Mouse (Mus musculus): ENCODE measurements around the gene Nlk. TPM values are rescaled to one million over a fixed set of nuclear protein-coding genes. Genes with fewer than 3 reads are reported as not detected.

Nlk gene
- polyA plus RNA-seq, 1 experiment = 25.6 TPM

DNA sequence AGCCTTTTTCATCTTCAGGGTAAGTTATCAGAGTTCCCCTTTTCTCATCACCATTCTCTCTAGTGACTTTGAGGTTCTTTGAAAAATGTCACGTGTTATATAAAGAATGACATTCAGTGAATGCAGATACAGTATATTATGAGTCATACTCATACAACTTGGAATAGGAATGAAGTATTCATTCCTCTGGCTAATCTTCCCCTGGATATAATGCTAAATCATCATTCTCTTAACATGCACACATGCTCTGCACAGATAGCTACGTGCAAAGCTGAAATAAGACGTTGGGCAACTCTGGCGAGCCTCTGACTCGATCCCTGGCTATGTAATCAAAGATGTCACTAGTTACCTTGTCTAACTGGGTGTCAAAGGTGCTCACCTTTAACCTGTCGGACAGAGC is 125.3 kb downstream of the Nlk start:
- TF ChIP-seq CTCF (IDR thresholded peaks at IDR 0.05; ENCODE audit: borderline replicate concordance, insufficient read depth, low read depth, low read length) (no peak), POLR2A (IDR thresholded peaks at IDR 0.05; ENCODE audit: borderline replicate concordance, insufficient read depth, low read length) (no peak)
- no peak for DNase-seq
- Histone ChIP-seq H3K4me1 (ENCODE audit: control insufficient read depth, insufficient read depth, low read length) (no peaks in the 10 kb centered on the region), H3K27ac (ENCODE audit: insufficient read depth, low read length) (no peak overlapping the region), H3K4me3 (replicated peaks; ENCODE audit: insufficient read depth, low read depth, low read length) (no peak overlapping the region), H3K27me3 (ENCODE audit: control insufficient read depth, insufficient read depth, low read length) (no peaks in the 10 kb centered on the region)
- 95% methylated on average over 6 of the region's 6 CpGs for WGBS

DNA sequence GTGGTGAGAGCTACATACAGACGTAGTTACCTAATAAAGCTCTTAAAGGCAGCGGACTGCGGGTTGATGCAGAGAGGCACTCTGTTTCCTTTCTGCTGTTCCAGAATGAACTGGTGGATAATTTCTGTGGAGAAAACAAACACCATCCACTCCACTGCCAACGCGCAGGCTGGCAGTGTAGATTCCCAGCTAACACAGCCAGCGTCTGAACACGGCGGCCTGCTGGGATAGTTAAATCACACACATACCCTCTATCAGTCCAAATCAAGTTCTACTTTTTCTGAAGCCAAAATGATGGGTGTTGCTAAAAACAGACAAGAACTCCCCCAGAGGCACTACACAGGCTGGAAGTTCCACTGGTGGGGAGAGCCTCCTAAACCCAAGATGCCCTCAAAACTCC is 125.7 kb downstream of the Nlk start:
- no peak for DNase-seq
- 90% methylated on average over 8 of the region's 8 CpGs for WGBS
- Histone ChIP-seq H3K4me1 (ENCODE audit: control insufficient read depth, insufficient read depth, low read length) (no peaks in the 10 kb centered on the region), H3K4me3 (replicated peaks; ENCODE audit: insufficient read depth, low read depth, low read length) (no peak overlapping the region), H3K27ac (ENCODE audit: insufficient read depth, low read length) (no peak overlapping the region), H3K27me3 (ENCODE audit: control insufficient read depth, insufficient read depth, low read length) (no peaks in the 10 kb centered on the region)
- TF ChIP-seq CTCF (IDR thresholded peaks at IDR 0.05; ENCODE audit: borderline replicate concordance, insufficient read depth, low read depth, low read length) = no peak
- TF ChIP-seq POLR2A (IDR thresholded peaks at IDR 0.05; ENCODE audit: borderline replicate concordance, insufficient read depth, low read length) = no peak

DNA sequence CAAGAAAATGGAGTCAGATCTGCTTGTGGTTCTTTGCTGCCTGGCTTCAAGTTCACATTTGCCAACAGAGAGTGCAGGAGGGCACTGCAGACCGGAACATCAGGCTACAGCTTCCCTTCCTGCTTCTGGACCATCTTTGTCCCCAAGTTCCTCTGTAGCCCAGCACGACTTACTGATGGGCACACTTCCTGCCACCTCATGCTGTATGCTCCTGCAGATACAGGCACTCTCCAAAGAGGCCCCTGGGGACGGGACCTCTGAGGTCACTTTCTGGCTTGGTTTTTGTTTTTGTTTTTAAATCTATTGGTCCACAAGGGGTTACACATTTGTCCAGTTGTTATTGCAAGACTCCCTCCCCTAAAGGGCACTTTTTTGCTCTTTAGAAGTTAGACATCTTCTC is 127.4 kb downstream of the Nlk start:
- Histone ChIP-seq H3K27me3 (ENCODE audit: control insufficient read depth, insufficient read depth, low read length) (no peaks in the 10 kb centered on the region), H3K27ac (ENCODE audit: insufficient read depth, low read length) (no peak overlapping the region), H3K4me3 (replicated peaks; ENCODE audit: insufficient read depth, low read depth, low read length) (no peak overlapping the region), H3K4me1 (ENCODE audit: control insufficient read depth, insufficient read depth, low read length) (no peaks in the 10 kb centered on the region)
- 74% methylated on average over 3 of the region's 3 CpGs for WGBS
- TF ChIP-seq CTCF (IDR thresholded peaks at IDR 0.05; ENCODE audit: borderline replicate concordance, insufficient read depth, low read depth, low read length) (no peak), POLR2A (IDR thresholded peaks at IDR 0.05; ENCODE audit: borderline replicate concordance, insufficient read depth, low read length) (no peak)
- no peak for DNase-seq

- Histone ChIP-seq H3K27ac (ENCODE audit: insufficient read depth, low read length) (no peak overlapping the region), H3K4me3 (replicated peaks; ENCODE audit: insufficient read depth, low read depth, low read length) (no peak overlapping the region), H3K4me1 (ENCODE audit: control insufficient read depth, insufficient read depth, low read length) (no peaks in the 10 kb centered on the region), H3K27me3 (ENCODE audit: control insufficient read depth, insufficient read depth, low read length) (no peaks in the 10 kb centered on the region)
- 76% methylated on average over 10 of the region's 10 CpGs for WGBS
- no peak for DNase-seq
- TF ChIP-seq CTCF (IDR thresholded peaks at IDR 0.05; ENCODE audit: borderline replicate concordance, insufficient read depth, low read depth, low read length) (no peak), POLR2A (IDR thresholded peaks at IDR 0.05; ENCODE audit: borderline replicate concordance, insufficient read depth, low read length) (no peak)
Measured at GRCm38 (mm10) chr11:78568827-78569226, 128.3 kb downstream of the Nlk start.

GRCm38 (mm10) chr11:78567614-78568013 is 129.6 kb downstream of the Nlk start:
- no peak for DNase-seq
- no peaks in the 10 kb centered on the region for H3K27me3 ChIP-seq (ENCODE audit: control insufficient read depth, insufficient read depth, low read length)
- H3K4me3 ChIP-seq (replicated peaks; ENCODE audit: insufficient read depth, low read depth, low read length) = no peak overlapping the region
- H3K4me1 ChIP-seq (ENCODE audit: control insufficient read depth, insufficient read depth, low read length) = no peaks in the 10 kb centered on the region
- no peak overlapping the region for H3K27ac ChIP-seq (ENCODE audit: insufficient read depth, low read length)
- 82% methylated on average over 6 of the region's 6 CpGs for WGBS
- TF ChIP-seq POLR2A (IDR thresholded peaks at IDR 0.05; ENCODE audit: borderline replicate concordance, insufficient read depth, low read length) = no peak
- no peak for TF ChIP-seq CTCF (IDR thresholded peaks at IDR 0.05; ENCODE audit: borderline replicate concordance, insufficient read depth, low read depth, low read length)

DNA sequence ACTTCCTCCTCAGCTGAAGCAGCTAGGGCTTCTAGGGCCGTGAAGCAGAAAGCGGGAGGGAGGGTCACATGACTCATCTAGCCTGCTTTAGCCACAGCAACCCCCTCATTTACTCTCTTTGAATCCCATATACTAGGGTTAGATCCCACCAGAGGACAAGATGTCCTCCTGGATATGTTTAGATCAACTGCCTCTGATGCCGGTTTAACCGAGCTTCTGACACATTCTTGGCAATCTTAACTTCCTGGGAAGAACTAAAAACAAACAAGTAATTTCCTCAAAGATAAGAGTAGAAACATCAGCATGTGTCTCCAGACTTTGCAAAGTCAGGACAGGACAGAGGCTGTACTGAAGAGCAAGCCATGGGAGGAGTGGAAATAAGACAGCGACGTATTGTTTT is 130.4 kb downstream of the Nlk start:
- no peak overlapping the region for H3K27ac ChIP-seq (ENCODE audit: insufficient read depth, low read length)

DNA sequence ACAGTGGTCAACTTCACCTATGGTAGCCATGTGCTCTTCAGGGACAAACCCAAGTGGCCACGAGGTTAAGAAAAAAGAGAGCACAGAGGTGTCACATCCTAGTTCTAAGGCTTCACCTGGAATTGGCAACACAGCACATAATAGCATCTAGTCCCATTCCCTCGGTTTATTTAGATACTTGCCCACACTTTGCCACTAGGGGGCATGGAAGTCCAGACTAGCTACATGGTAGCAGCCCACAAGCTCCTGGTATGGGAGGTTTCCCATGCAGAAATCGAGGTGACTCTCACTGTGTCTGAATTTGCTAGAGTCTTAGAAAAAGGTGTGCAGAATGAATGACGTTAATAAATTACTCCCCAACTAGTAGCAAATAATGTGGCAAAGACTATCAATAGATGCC is 136.7 kb downstream of the Nlk start:
- TF ChIP-seq CTCF (IDR thresholded peaks at IDR 0.05; ENCODE audit: borderline replicate concordance, insufficient read depth, low read depth, low read length) = peak; percentile 81; the same call in 1 of the 2 replicates
- no peak for TF ChIP-seq POLR2A (IDR thresholded peaks at IDR 0.05; ENCODE audit: borderline replicate concordance, insufficient read depth, low read length)
- WGBS = 8% methylated on average over 4 of the region's 4 CpGs
- no peak overlapping the region for H3K27ac ChIP-seq (ENCODE audit: insufficient read depth, low read length)

More for the DNA sequence above, 130.4 kb downstream of the Nlk start:
- Histone ChIP-seq H3K4me3 (replicated peaks; ENCODE audit: insufficient read depth, low read depth, low read length) (no peak overlapping the region), H3K4me1 (ENCODE audit: control insufficient read depth, insufficient read depth, low read length) (no peaks in the 10 kb centered on the region), H3K27me3 (ENCODE audit: control insufficient read depth, insufficient read depth, low read length) (no peaks in the 10 kb centered on the region)
- WGBS = 70% methylated on average over 6 of the region's 6 CpGs
- no peak for TF ChIP-seq POLR2A (IDR thresholded peaks at IDR 0.05; ENCODE audit: borderline replicate concordance, insufficient read depth, low read length)
- no peak for TF ChIP-seq CTCF (IDR thresholded peaks at IDR 0.05; ENCODE audit: borderline replicate concordance, insufficient read depth, low read depth, low read length)
- no peak for DNase-seq

DNA sequence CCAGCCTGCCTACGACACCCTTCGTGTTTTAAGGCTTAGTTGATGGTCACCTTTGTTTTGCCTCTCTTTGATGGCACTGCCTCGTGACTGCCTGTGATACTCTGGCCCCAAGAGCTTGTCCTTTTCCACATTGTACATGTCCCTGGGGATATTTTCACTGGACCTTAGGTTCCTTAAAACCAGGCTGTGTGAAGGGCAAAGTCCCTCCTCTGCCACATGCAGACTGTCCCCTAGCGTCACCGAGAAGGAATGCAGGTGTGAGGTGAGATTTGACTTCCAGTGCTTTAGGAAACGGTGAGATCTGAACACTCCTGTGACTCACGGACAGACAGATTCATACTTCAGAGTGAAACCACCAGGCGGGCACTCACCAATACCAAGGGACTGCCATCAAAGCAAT is 139.9 kb downstream of the Nlk start:
- TF ChIP-seq CTCF (IDR thresholded peaks at IDR 0.05; ENCODE audit: borderline replicate concordance, insufficient read depth, low read depth, low read length) = peak; percentile 51; the same call in 1 of the 2 replicates
- no peak for TF ChIP-seq POLR2A (IDR thresholded peaks at IDR 0.05; ENCODE audit: borderline replicate concordance, insufficient read depth, low read length)
- Histone ChIP-seq H3K4me1 (ENCODE audit: control insufficient read depth, insufficient read depth, low read length) (no peaks in the 10 kb centered on the region), H3K27ac (ENCODE audit: insufficient read depth, low read length) (no peak overlapping the region), H3K4me3 (replicated peaks; ENCODE audit: insufficient read depth, low read depth, low read length) (no peak overlapping the region), H3K27me3 (ENCODE audit: control insufficient read depth, insufficient read depth, low read length) (no peaks in the 10 kb centered on the region)
- DNase-seq = no peak
- 58% methylated on average over 8 of the region's 8 CpGs for WGBS

More for the DNA sequence above, 136.7 kb downstream of the Nlk start:
- Histone ChIP-seq H3K4me1 (ENCODE audit: control insufficient read depth, insufficient read depth, low read length) (no peaks in the 10 kb centered on the region), H3K4me3 (replicated peaks; ENCODE audit: insufficient read depth, low read depth, low read length) (no peak overlapping the region), H3K27me3 (ENCODE audit: control insufficient read depth, insufficient read depth, low read length) (no peaks in the 10 kb centered on the region)
- peak; percentile 57 to 67 for DNase-seq
